Mouse (Mus musculus) natural killer cell, adult 2 months (primary cell): Measurements from ENCODE around the gene Nubp1.

Experiments used
- DNase-seq, 2 experiments: peaks; one replicate each; pipeline ENCODE4 v3.0.0; 2022; ENCODE audit warnings: low spot score in 2 of 2

The Nubp1 gene

GRCm38 (mm10) chr16:10467391-10468107 is 55.8 kb downstream of the Nubp1 start:
- DNase-seq, result no peak

DNA sequence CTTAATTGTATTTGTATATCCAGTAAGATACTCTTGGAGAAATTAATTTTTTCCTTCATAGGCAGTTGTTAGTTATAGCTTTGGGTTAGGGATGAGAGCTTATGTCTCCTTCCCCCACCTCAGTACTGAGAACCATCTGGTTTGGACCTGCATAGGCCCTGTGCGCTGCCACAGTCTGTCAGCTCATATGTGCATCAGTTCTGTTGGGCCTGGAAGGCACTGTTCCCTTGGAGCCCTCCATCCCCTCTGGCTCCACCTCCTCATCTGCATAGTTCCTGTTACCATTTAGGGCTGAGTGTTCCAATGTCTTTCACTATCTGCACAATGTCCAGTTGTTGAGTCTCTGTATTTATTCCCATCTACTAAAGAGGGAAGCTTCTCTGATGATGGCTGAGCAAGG is 56.5 kb downstream of the Nubp1 start:
- no peak for DNase-seq

- no peak for DNase-seq
Measured at GRCm38 (mm10) chr16:10471950-10472349, 60.2 kb downstream of the Nubp1 start.
